Mouse (Mus musculus): ENCODE measurements around the gene Arl6ip5. TPM values are rescaled to one million over a fixed set of nuclear protein-coding genes. Genes with fewer than 3 reads are reported as not detected.
"Not testable (repeated sequence)": the region's sequence is repeated elsewhere in the genome, so short reads cannot be mapped to it uniquely, and the experiment has no call there.

The Arl6ip5 gene
- polyA plus RNA-seq, 1 experiment from 2014 or later, result 70.7 TPM

- 90% methylated on average over 1 of the region's 1 CpGs for WGBS
- Histone ChIP-seq H3K9me3 (ENCODE audit: control insufficient read depth, low read length) (no peaks in the 10 kb centered on the region), H3K9ac (replicated peaks; ENCODE audit: low read length) (no peak overlapping the region), H3K27me3 (ENCODE audit: control insufficient read depth, insufficient read depth, low read length) (no peaks in the 10 kb centered on the region), H3K4me3 (replicated peaks; ENCODE audit: low read depth, low read length) (no peak overlapping the region), H3K27ac (replicated peaks; ENCODE audit: low read depth, low read length) (no peak overlapping the region), H3K4me2 (ENCODE audit: low read length) (no peak overlapping the region), H3K4me1 (ENCODE audit: control insufficient read depth, insufficient read depth, low read length) (no peaks in the 10 kb centered on the region), H3K36me3 (ENCODE audit: control insufficient read depth, insufficient read depth, low read length) (no peaks in the 10 kb centered on the region)
- no peak for DNase-seq
- no peak for ATAC-seq (ENCODE audit: low FRiP score, low TSS enrichment)
These were observed 48.0 kb downstream of the Arl6ip5 start for GRCm38 (mm10) chr6:97258489-97258888.

DNA sequence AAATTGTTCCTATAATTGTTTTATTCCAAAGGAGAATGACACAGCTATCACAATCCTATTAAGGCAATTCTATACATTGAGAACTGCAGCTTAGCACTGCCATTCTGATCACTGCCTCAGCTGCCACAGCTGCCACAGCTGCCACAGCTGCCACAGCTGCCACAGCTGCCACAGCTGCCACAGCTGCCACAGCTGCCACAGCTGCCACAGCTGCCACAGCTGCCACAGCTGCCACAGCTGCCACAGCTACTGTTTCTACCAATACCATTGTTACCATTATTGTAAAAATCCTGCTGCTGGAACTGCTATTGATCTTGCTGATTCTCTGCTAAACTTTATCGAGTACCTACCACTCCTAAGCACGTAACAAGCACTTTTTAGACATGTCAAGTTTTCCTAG is 49.4 kb downstream of the Arl6ip5 start:
- not testable (repeated sequence) for H3K9me3 ChIP-seq (ENCODE audit: control insufficient read depth, low read length); H3K36me3 ChIP-seq (ENCODE audit: control insufficient read depth, insufficient read depth, low read length); H3K4me2 ChIP-seq (ENCODE audit: low read length); H3K4me3 ChIP-seq (replicated peaks; ENCODE audit: low read depth, low read length); DNase-seq; H3K27ac ChIP-seq (replicated peaks; ENCODE audit: low read depth, low read length); H3K4me1 ChIP-seq (ENCODE audit: control insufficient read depth, insufficient read depth, low read length); H3K27me3 ChIP-seq (ENCODE audit: control insufficient read depth, insufficient read depth, low read length); H3K9ac ChIP-seq (replicated peaks; ENCODE audit: low read length); ATAC-seq (ENCODE audit: low FRiP score, low TSS enrichment)
- 95% methylated on average over 2 of the region's 2 CpGs for WGBS

DNA sequence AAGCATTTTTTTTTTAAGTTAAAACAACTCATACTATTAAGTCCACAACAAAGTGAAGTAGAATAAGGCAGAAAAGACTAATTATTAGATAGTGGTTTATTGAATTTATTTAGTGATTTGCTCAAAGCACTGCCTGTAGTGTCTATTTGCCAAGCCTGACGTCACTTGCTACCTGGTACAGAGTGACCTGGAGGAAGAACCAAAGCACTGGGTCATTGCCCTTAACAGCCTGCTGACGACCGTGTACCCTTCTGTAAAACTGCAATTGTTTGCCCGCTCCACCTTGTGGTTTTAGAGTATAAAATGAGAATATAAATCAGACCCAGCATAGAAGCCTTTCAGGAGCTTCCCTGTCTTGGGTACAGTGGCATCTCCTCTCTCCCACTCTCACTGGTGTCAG is 51.7 kb downstream of the Arl6ip5 start:
- no peak overlapping the region for H3K9ac ChIP-seq (replicated peaks; ENCODE audit: low read length)
- no peak for ATAC-seq (ENCODE audit: low FRiP score, low TSS enrichment)
- no peak overlapping the region for H3K4me3 ChIP-seq (replicated peaks; ENCODE audit: low read depth, low read length)
- H3K4me2 ChIP-seq (ENCODE audit: low read length), result no peak overlapping the region
- 68% methylated on average over 4 of the region's 4 CpGs for WGBS
- H3K4me1 ChIP-seq (ENCODE audit: control insufficient read depth, insufficient read depth, low read length), result no peaks in the 10 kb centered on the region
- H3K27ac ChIP-seq (replicated peaks; ENCODE audit: low read depth, low read length), result no peak overlapping the region
- H3K9me3 ChIP-seq (ENCODE audit: control insufficient read depth, low read length), result no peaks in the 10 kb centered on the region
- no peak for DNase-seq
- no peaks in the 10 kb centered on the region for H3K36me3 ChIP-seq (ENCODE audit: control insufficient read depth, insufficient read depth, low read length)
- no peaks in the 10 kb centered on the region for H3K27me3 ChIP-seq (ENCODE audit: control insufficient read depth, insufficient read depth, low read length)

DNA sequence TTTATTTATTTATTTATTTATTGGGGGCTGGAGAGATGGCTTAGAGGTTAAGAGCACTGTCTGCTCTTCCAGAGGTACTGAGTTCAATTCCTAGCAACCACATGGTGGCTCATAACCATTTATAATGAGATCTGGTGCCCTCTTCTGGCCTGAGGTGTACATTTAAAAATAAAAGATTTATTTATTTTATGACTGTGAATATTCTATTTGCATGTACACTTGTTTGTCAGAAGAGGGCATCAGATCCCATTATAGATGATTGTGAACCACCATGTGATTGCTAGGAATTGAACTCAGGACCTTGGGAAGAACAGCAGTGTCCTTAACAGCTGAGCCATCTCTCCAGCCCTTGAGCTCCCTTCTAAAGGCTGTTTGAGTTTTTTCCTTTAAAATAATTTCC is 53.3 kb downstream of the Arl6ip5 start:
- not testable (repeated sequence) for H3K4me2 ChIP-seq (ENCODE audit: low read length); H3K27me3 ChIP-seq (ENCODE audit: control insufficient read depth, insufficient read depth, low read length); H3K36me3 ChIP-seq (ENCODE audit: control insufficient read depth, insufficient read depth, low read length); ATAC-seq (ENCODE audit: low FRiP score, low TSS enrichment); H3K9me3 ChIP-seq (ENCODE audit: control insufficient read depth, low read length); H3K9ac ChIP-seq (replicated peaks; ENCODE audit: low read length); H3K4me3 ChIP-seq (replicated peaks; ENCODE audit: low read depth, low read length); H3K4me1 ChIP-seq (ENCODE audit: control insufficient read depth, insufficient read depth, low read length); H3K27ac ChIP-seq (replicated peaks; ENCODE audit: low read depth, low read length); DNase-seq

- no peak overlapping the region for H3K9ac ChIP-seq (replicated peaks; ENCODE audit: low read length)
- DNase-seq (no peak), ATAC-seq (ENCODE audit: low FRiP score, low TSS enrichment) (no peak)
- no peaks in the 10 kb centered on the region for H3K9me3 ChIP-seq (ENCODE audit: control insufficient read depth, low read length)
- no peaks in the 10 kb centered on the region for H3K4me1 ChIP-seq (ENCODE audit: control insufficient read depth, insufficient read depth, low read length)
- H3K4me3 ChIP-seq (replicated peaks; ENCODE audit: low read depth, low read length), result no peak overlapping the region
- H3K4me2 ChIP-seq (ENCODE audit: low read length), result no peak overlapping the region
- H3K27me3 ChIP-seq (ENCODE audit: control insufficient read depth, insufficient read depth, low read length), result no peaks in the 10 kb centered on the region
- H3K27ac ChIP-seq (replicated peaks; ENCODE audit: low read depth, low read length), result no peak overlapping the region
- WGBS, result 88% methylated on average over 8 of the region's 8 CpGs
- H3K36me3 ChIP-seq (ENCODE audit: control insufficient read depth, insufficient read depth, low read length), result no peaks in the 10 kb centered on the region
These were observed 54.8 kb downstream of the Arl6ip5 start for GRCm38 (mm10) chr6:97265240-97265639.

- Histone ChIP-seq H3K4me2 (ENCODE audit: low read length) (no peak overlapping the region), H3K4me3 (replicated peaks; ENCODE audit: low read depth, low read length) (no peak overlapping the region), H3K9ac (replicated peaks; ENCODE audit: low read length) (no peak overlapping the region), H3K36me3 (ENCODE audit: control insufficient read depth, insufficient read depth, low read length) (no peaks in the 10 kb centered on the region), H3K27ac (replicated peaks; ENCODE audit: low read depth, low read length) (no peak overlapping the region), H3K27me3 (ENCODE audit: control insufficient read depth, insufficient read depth, low read length) (no peaks in the 10 kb centered on the region), H3K4me1 (ENCODE audit: control insufficient read depth, insufficient read depth, low read length) (no peaks in the 10 kb centered on the region), H3K9me3 (ENCODE audit: control insufficient read depth, low read length) (no peaks in the 10 kb centered on the region)
- WGBS, result 71% methylated on average over 3 of the region's 3 CpGs
- DNase-seq, result no peak
- ATAC-seq (ENCODE audit: low FRiP score, low TSS enrichment), result no peak
These were observed 55.2 kb downstream of the Arl6ip5 start for GRCm38 (mm10) chr6:97265705-97266104.

DNA sequence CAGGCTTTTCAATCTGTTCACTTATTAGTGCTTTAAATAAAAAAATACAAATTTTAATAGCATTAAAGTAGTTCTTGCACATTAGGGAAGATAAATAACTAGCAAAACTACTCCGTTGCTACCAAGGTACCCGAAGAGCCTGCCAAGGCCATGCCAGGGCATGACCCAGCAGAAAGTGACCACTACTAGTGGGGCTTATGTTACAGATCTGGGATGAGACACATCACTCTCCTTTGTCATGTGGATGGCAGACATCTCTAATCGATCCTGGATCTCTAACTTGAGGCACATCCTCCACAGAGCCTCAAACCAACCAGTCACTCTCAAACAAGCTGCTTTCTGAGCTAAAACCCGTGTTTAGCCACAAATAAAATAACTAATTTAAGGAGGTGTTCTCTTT is 56.2 kb downstream of the Arl6ip5 start:
- Histone ChIP-seq H3K9me3 (ENCODE audit: control insufficient read depth, low read length) (no peaks in the 10 kb centered on the region), H3K27ac (replicated peaks; ENCODE audit: low read depth, low read length) (no peak overlapping the region), H3K27me3 (ENCODE audit: control insufficient read depth, insufficient read depth, low read length) (no peaks in the 10 kb centered on the region), H3K4me3 (replicated peaks; ENCODE audit: low read depth, low read length) (no peak overlapping the region), H3K4me2 (ENCODE audit: low read length) (no peak overlapping the region), H3K9ac (replicated peaks; ENCODE audit: low read length) (no peak overlapping the region), H3K36me3 (ENCODE audit: control insufficient read depth, insufficient read depth, low read length) (no peaks in the 10 kb centered on the region), H3K4me1 (ENCODE audit: control insufficient read depth, insufficient read depth, low read length) (no peaks in the 10 kb centered on the region)
- DNase-seq, result no peak
- 86% methylated on average over 4 of the region's 4 CpGs for WGBS
- ATAC-seq (ENCODE audit: low FRiP score, low TSS enrichment), result no peak

DNA sequence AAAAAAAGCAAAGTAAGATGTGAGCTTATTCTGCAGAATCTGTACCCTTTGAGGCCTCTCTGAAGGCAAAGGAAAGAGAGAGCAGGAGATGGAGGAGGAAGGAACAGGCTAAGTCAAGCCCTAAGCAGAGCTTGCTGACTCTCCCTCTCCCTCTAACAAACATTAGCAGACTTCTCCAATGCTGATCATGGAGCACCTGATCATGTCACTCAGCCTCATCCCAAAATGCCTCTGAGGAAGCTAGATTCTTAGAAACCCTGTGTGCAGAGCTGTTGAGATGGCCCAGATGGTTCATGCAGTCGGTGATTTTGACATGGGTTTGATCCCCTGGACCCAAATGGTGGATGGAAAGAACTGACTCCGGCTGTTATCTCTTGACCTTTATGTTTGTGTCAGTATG is 56.6 kb downstream of the Arl6ip5 start:
- Histone ChIP-seq H3K27ac (replicated peaks; ENCODE audit: low read depth, low read length) (no peak overlapping the region), H3K4me3 (replicated peaks; ENCODE audit: low read depth, low read length) (no peak overlapping the region), H3K9me3 (ENCODE audit: control insufficient read depth, low read length) (no peaks in the 10 kb centered on the region), H3K27me3 (ENCODE audit: control insufficient read depth, insufficient read depth, low read length) (no peaks in the 10 kb centered on the region), H3K9ac (replicated peaks; ENCODE audit: low read length) (no peak overlapping the region), H3K4me1 (ENCODE audit: control insufficient read depth, insufficient read depth, low read length) (no peaks in the 10 kb centered on the region), H3K36me3 (ENCODE audit: control insufficient read depth, insufficient read depth, low read length) (no peaks in the 10 kb centered on the region), H3K4me2 (ENCODE audit: low read length) (no peak overlapping the region)
- ATAC-seq (ENCODE audit: low FRiP score, low TSS enrichment) (no peak), DNase-seq (no peak)
- 90% methylated on average over 2 of the region's 2 CpGs for WGBS

DNA sequence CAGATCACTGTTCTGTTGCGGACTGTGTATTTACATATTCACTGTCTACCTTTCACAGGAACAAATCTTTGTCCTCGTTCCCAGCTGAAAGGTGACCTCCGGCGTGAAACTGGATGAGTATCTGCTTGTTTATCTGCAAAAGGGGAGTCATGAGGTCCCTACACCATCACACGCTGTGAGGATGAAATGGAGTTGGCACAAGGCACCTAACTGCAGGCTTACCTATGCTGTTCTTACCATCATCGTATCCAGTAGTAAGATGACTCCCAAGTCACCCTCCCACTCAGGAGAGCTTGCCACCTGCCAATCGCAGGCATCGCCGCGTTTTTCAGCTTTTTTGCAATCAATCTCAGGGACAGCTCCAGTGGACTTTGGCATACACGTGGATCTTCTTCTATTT is 59.1 kb downstream of the Arl6ip5 start:
- Histone ChIP-seq H3K27ac (replicated peaks; ENCODE audit: low read depth, low read length) (no peak overlapping the region), H3K9ac (replicated peaks; ENCODE audit: low read length) (no peak overlapping the region), H3K36me3 (ENCODE audit: control insufficient read depth, insufficient read depth, low read length) (no peaks in the 10 kb centered on the region), H3K27me3 (ENCODE audit: control insufficient read depth, insufficient read depth, low read length) (no peaks in the 10 kb centered on the region), H3K4me1 (ENCODE audit: control insufficient read depth, insufficient read depth, low read length) (no peaks in the 10 kb centered on the region), H3K4me3 (replicated peaks; ENCODE audit: low read depth, low read length) (no peak overlapping the region), H3K9me3 (ENCODE audit: control insufficient read depth, low read length) (no peaks in the 10 kb centered on the region), H3K4me2 (ENCODE audit: low read length) (no peak overlapping the region)
- DNase-seq (no peak), ATAC-seq (ENCODE audit: low FRiP score, low TSS enrichment) (no peak)
- WGBS, result 78% methylated on average over 11 of the region's 11 CpGs

Data from midbrain, embryonic 14.5 days (tissue).